Mouse (Mus musculus): ENCODE results near the gene Pkm.

Gene Pkm

GRCm38 (mm10) chr9:59706850-59707825 is 51.0 kb downstream of the Pkm start:
- no peak for DNase-seq (ENCODE audit: low read depth, low spot score)

- DNase-seq (ENCODE audit: low read depth, low spot score): peak; percentile 25
Measured at GRCm38 (mm10) chr9:59709225-59709624, 53.1 kb downstream of the Pkm start.

- DNase-seq (ENCODE audit: low read depth, low spot score): no peak
Measured at GRCm38 (mm10) chr9:59716275-59716898, 60.2 kb downstream of the Pkm start.

GRCm38 (mm10) chr9:59718237-59718636 is 62.1 kb downstream of the Pkm start:
- DNase-seq (ENCODE audit: low read depth, low spot score): no peak

GRCm38 (mm10) chr9:59721144-59721543 is 65.0 kb downstream of the Pkm start:
- no peak for DNase-seq (ENCODE audit: low read depth, low spot score)

- peak; percentile 91 for DNase-seq (ENCODE audit: low read depth, low spot score)
Measured at GRCm38 (mm10) chr9:59723096-59723657, 67.0 kb downstream of the Pkm start.

- no peak for DNase-seq (ENCODE audit: low read depth, low spot score)
Measured at GRCm38 (mm10) chr9:59723791-59724442, 67.7 kb downstream of the Pkm start.

GRCm38 (mm10) chr9:59725515-59725914 is 69.3 kb downstream of the Pkm start:
- DNase-seq (ENCODE audit: low read depth, low spot score): no peak

- DNase-seq (ENCODE audit: low read depth, low spot score): no peak
Measured at GRCm38 (mm10) chr9:59727569-59728286, 71.6 kb downstream of the Pkm start.

Data from 3T3-L1 (cell line).